Mouse (Mus musculus): ENCODE data around the gene Gm5134.

Gene Gm5134

DNA sequence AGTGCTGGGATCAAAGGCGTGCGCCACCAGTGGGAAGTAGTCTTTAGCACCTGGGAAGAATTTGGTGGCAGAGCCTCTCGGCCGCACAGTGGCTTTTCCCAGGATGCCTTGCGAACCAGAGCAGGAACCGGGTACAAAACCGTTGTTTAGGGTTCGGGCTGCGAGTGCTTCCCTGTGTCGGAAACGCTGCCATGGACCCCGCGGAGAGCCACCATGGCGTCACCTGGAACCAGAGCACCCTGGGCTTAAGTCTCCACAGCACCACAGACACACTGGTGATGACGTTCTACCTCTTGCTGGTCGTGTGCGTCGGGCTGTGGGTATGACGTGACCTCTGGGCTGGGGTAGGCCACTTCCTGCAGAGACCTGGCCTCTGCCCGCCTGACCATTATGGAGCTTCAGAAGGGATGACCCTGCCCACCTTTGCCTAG is at the start of gene Gm5134:
Gene Gm5134 (plus strand): TSS at position 134 of the 431 bp plus-strand sequence.
- no peak for DNase-seq

GRCm38 (mm10) chr10:75906882-75907281 is 47.4 kb upstream of the Gm5134 start:
- no peak for DNase-seq

DNA sequence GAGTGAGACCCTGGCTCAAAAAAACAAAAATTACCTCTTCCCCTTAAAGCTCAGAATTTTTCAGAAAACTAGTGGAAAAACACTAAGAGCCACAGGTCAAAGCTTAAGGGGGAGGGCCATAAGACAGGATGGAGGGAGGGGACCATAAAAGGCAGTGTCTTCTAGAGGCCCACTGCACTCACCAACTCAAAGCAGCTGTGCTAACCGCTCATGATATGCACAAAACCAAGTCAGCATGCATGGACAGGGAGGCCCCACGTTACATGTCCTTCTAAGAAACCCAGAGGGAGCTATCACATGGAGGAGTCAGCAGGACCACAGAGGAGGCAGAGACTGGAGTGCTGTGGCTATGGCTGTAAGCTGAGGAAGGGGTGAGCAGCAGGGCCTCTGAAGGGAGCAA is 43.6 kb upstream of the Gm5134 start:
- no peak for DNase-seq

DNA sequence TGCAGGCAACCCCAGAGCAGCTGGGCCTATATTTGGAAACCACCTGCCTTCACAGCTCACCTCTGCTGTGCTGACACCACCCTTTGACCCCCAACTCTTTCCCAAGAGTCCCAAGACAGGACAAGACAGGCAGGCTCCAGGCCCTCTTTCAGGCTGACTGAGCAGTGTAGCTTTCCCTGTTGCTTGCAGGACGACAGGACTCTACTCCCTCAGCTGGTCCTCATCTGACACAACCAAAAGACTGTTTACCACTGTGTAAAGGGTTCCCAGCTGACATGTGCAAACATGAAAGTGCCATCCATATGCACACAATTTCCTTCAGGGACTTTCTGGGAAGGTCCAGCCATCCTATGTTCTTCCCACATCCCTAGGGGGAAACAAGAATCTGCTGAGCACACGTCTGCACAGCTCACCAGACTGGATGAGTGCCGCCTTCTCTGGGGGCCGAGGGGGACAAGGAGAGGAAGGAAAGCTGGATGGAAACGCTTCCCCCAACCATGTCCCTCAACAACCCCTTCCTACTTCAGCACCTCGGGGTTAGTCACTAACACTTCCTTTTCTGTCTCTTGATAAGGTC is 41.2 kb upstream of the Gm5134 start:
- no peak for DNase-seq

- DNase-seq: no peak
These were observed 38.8 kb upstream of the Gm5134 start for GRCm38 (mm10) chr10:75915557-75915956.

GRCm38 (mm10) chr10:75916840-75917239 is 37.5 kb upstream of the Gm5134 start:
- DNase-seq: no peak

DNA sequence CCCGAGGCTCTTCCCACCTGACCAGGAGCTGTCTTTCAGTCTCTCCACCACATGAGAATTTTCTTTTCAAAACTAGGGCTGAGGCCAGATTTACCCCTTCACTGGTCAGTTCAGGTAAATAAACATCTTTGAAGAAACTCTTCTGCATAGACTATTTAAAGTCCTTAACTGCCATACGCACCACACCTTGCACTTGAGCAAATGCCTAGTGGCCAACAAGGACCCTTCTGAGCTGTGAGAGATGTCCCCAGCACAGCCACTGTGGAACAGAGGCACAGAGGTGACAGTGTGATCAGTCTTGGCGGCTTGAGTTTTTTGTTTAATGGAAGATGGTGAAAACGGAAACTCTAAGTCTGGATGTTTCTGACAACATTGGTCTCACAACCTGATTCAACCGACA is 35.3 kb upstream of the Gm5134 start:
- no peak for DNase-seq

DNA sequence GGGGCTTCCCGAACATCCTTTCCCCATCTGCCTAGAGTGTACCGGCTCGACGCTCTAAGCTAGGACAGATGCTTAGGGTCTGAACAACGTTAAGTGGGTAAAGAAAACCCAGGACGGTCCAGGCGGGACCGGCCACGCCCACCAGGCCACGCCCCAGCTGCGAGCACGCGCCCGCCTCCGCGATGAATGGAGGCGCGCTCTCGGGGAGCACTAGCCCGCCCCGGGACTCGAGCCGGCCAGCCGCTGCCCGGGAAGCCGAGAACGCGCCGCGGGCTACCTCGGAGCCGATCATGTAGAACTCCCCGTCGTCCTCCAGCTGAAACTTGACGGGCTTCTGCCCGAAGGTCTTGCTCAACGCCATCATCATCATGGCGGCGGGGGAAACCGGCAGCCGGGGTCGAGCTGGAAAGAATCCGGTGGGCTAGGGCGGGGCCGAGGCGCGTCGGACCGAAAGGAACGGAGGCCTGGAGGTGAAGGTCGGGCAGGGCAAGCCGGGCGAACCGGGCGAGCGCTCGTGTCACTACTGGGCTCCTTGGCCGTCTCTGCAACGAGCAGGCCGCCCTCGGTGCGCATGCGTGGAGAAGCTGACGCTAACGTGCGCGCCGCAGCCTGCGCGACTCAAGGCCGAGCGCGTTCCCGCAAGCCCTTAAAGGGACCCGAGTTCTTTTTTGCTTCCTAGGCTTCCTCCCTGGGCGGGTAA is 33.1 kb upstream of the Gm5134 start, which contains the start of gene Smarcb1:
Gene Smarcb1 (minus strand): TSS at position 592 of the 700 bp plus-strand sequence.
- DNase-seq: peak; percentile 96

DNA sequence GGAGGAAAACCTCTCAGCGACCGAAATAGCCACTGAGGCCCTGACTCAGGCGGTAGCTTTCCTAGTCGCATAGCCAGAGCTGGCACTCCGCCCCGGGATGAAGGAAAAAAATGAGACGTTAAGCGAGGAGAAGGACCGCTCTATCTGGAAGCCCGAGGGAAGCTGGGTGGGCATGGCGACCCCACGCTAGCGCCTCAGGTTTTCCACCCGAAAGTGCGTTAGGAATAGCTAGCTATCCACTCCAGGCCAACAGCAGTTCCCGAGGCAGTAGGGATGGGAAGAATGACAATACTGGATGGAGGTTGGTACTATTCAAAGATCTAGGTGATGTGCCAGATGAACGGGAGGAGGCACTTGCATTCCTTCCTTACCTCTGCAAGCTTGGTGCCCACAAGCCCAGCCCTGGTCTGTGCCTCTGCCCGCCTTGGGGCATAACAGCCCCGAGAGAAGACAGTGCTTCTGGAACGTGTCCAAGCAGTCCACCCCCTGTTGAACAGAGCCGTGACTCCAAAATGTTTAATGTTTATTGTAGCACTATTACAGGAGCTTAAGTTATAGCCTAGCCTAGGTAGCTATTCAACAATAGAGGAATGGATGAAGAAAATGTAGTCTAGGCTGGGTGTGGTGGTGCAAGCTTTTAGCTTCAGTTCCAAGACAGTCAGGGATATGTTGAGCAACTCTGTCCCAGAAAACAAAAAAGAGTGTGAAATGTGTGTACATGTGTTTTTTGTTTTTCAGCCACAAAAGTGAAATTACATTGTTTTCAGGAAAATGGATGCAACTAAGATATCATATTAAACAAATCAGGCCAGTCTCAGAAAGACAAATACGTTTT is 32.4 kb upstream of the Gm5134 start:
- peak; percentile 45 to 53 for DNase-seq

- no peak for DNase-seq
These were observed 30.0 kb upstream of the Gm5134 start for GRCm38 (mm10) chr10:75924324-75924723.

- DNase-seq: no peak
These were observed 27.9 kb upstream of the Gm5134 start for GRCm38 (mm10) chr10:75926396-75926795.

DNA sequence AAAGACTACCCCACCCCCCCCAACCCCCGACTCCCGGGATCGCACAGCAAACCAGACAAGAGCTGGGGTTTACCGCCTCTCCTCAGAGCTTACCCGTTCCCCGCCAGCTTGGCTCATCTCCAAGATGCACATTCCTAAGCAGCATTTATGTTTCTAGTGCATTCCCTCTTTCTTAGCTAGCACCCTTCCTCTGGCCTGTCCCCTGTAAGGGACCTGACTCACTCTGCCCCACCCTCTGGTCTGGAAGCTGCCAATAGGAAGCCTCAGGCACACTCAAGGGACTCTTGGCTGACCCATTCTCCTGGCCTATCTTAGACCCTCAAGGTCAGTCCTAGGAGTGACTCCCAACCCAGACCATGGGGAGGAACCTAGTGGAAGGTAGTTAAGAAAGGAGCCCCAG is 24.0 kb upstream of the Gm5134 start:
- DNase-seq: no peak

DNA sequence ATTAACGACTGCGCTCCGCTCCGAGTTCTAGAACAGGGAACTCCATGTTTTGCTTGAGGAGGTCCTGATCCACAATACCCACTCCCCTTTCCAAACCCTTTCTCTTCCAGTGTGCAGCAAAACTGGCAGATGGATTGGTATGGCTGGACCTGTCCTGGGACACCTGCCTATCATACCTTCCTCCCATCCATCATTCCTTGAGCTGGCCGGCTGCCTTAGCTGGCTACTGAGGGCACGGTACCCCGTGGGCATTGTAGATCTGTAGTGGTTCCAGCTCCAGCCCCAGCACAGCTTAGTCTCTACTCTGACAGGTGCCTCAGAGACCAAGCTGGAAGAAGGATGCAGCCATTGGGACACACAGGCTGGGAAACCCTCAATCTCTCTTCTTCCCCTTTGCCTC is 23.0 kb upstream of the Gm5134 start:
- no peak for DNase-seq

DNA sequence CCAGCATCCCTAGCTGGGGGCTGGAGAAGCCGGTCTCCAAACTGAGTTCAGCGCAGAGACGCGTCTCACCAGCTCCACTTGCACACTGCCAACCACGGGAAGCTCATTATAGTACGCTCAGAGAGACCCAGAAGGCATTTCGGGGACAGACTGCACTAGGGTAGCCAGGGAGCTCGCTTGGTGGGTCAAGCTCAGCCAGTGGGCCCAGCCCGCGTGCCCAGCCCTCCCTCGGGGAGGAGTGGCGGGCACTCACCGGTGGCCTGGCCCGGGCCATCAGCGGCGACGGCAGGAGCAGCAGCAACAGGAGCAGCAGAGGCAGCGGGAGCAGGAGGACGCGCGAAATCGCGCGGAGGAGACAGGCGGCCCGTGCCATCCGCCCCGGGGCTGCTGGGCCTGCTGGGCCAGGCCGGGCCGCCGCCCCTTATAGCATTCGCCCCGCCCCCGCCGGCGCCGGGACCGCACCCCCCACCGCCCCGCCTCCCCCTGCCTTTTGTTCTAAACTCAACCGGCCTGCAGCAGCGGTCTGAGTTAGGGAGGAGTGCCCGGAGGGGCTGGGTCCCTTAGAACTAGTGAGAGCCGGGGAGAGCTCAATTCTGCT is 22.1 kb upstream of the Gm5134 start:
- DNase-seq: peak; percentile 29 to 36

GRCm38 (mm10) chr10:75932891-75933290 is 21.4 kb upstream of the Gm5134 start, which contains the start of gene Chchd10:
Gene Chchd10, plus strand, starts transcription at chr10:75933130.
- no peak for DNase-seq

DNA sequence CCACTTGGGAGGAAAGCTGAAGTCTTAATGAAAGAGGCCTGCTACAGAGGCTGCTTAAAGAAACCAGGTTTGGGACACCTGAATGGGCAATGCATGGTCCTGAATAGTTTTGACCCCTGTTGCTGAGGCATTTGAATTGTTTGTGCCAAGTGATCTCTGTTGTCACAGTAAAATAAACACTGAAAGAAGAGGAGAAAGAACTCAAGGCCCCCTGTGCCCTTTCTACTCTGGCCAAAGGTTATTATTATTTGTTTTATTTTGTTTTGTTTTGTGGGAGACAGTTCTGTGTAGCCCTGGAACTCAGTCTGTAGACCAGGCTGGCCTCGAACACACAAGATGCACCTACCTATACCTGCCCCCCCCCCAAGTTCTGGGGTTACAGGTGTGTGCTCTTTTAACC is 19.3 kb upstream of the Gm5134 start:
- no peak for DNase-seq

- peak; percentile 86 for DNase-seq
These were observed 18.4 kb upstream of the Gm5134 start, which contains the start of gene Mmp11 for GRCm38 (mm10) chr10:75935680-75936541. Gene Mmp11, minus strand, starts transcription at chr10:75936496.

GRCm38 (mm10) chr10:75936909-75937667 is 17.2 kb upstream of the Gm5134 start:
- no peak for DNase-seq

DNA sequence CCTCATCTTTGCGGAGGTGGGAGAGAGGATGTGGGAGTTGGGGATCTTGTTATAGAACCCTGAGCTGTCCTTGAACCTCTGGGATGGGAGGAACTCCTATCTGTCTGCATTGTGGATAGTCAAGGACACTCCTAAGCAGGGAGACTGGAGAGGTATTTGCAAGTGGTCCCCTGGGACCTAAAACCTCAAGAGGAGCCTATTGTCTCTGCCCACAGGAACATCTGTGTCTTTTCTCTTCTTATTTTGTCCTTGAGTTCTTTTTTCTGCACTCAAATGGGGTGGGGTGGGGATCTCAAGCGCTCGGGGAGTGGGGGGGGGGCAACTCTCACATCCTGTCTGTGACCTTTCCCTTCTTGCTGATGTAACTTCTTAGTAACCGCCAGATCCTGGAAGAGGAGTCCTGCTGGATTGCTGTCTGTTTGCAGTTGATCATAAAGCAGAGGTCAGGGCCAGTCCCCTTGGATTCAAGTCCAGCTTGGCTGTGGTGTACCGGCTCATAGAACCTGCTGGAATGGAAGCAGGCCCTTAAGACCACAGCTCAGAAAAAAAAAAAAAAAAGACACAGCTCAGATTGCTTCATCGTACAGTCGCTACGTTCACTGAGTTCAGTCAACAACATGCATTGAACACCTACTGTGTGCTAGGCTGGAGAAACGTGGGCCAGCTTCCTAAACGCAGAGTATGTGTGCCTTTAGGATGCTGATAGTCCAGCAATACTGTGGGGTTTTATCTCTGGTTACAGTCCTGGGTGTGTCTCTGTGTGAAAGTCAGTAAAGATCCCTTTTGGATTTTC is 16.3 kb upstream of the Gm5134 start:
- no peak for DNase-seq

DNA sequence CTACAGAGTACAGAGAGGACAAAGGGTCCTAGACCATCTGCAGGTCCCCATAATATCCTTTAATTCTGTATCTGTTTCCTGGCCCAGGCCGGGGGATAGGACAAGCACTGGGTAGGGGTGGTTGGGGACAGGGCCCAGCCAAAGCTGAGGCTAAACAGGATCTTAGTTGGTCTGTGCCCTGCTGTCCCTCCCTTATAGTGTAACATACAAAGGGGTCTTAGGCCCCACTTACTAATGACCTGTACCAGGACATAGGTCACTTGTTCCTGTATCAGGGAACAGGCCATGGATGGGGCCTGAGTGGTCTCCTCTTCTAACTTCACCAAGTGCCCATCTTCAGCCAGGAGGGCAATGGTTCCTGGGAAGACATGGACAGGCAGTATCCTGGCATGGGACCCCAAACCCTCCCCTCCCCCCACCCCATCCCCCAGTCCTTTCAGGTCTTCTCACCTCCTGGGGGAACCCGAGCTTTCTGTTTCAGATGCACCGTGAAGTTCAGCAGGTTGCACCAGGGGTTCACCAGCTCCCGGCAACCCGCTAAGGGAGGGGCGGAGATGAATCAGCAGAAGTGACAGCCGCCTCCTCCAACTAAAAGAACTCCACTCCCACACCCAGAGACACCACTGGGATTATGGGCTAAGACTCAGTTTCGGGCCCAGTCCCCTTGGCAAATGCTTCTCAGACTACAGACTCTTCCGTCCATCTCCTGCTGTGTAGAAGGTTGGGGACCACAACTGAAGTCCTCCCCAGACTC is 14.7 kb upstream of the Gm5134 start:
- DNase-seq: no peak
